Mouse (Mus musculus) kidney, adult 9 months (tissue): ENCODE data around the gene Slc13a2.
A peak's percentile ranks its signal among the peaks of the same experiment; 100 is the strongest.

Experiments
- DNase-seq: peaks from one replicate; pipeline ENCODE4 v3.0.0; 2022

Slc13a2 gene

GRCm38 (mm10) chr11:78385776-78386175 lies 36.2 kb downstream of the Slc13a2 start:
- DNase-seq: no peak

- no peak for DNase-seq
Measured at GRCm38 (mm10) chr11:78382701-78383100, 39.3 kb downstream of the Slc13a2 start.

- DNase-seq: no peak
Measured at GRCm38 (mm10) chr11:78382286-78382685, 39.7 kb downstream of the Slc13a2 start.

- no peak for DNase-seq
Measured at GRCm38 (mm10) chr11:78380996-78381395, 41.0 kb downstream of the Slc13a2 start.

GRCm38 (mm10) chr11:78380351-78380750 lies 41.7 kb downstream of the Slc13a2 start:
- no peak for DNase-seq

- no peak for DNase-seq
Measured at GRCm38 (mm10) chr11:78377549-78378159, 44.4 kb downstream of the Slc13a2 start.

GRCm38 (mm10) chr11:78374147-78374546 lies 47.9 kb downstream of the Slc13a2 start:
- peak; percentile 13 for DNase-seq

- peak; percentile 48 for DNase-seq
Measured at GRCm38 (mm10) chr11:78372610-78373009, 49.4 kb downstream of the Slc13a2 start.

GRCm38 (mm10) chr11:78372166-78372565 lies 49.9 kb downstream of the Slc13a2 start:
- no peak for DNase-seq

- DNase-seq: no peak
Measured at GRCm38 (mm10) chr11:78371711-78372110, 50.3 kb downstream of the Slc13a2 start.

GRCm38 (mm10) chr11:78370389-78370788 lies 51.6 kb downstream of the Slc13a2 start:
- DNase-seq: no peak

GRCm38 (mm10) chr11:78367456-78368225 lies 54.4 kb downstream of the Slc13a2 start:
- no peak for DNase-seq

GRCm38 (mm10) chr11:78364103-78364502 lies 57.9 kb downstream of the Slc13a2 start:
- DNase-seq: no peak

- DNase-seq: peak; percentile 48
Measured at GRCm38 (mm10) chr11:78363309-78364007, 58.6 kb downstream of the Slc13a2 start.

GRCm38 (mm10) chr11:78360789-78361131 lies 61.3 kb downstream of the Slc13a2 start:
- no peak for DNase-seq

- peak; percentile 83 for DNase-seq
Measured at GRCm38 (mm10) chr11:78360125-78360788, 61.8 kb downstream of the Slc13a2 start.

- DNase-seq: peak; percentile 52
Measured at GRCm38 (mm10) chr11:78358330-78359007, 63.5 kb downstream of the Slc13a2 start.

GRCm38 (mm10) chr11:78355471-78356238 lies 66.4 kb downstream of the Slc13a2 start:
- peak; percentile 50 for DNase-seq

GRCm38 (mm10) chr11:78354905-78355304 lies 67.1 kb downstream of the Slc13a2 start:
- DNase-seq: no peak

- no peak for DNase-seq
Measured at GRCm38 (mm10) chr11:78353081-78353480, 68.9 kb downstream of the Slc13a2 start.

- DNase-seq: no peak
Measured at GRCm38 (mm10) chr11:78349441-78350358, 72.3 kb downstream of the Slc13a2 start.
